9 mouse cellular contexts compared by ENCODE assay signal in genomic region chr19:24281288-24281980, GRCm38 (mm10). TPM values are rescaled to one million over a fixed set of nuclear protein-coding genes. Genes with fewer than 3 reads are reported as not detected.
A peak's percentile ranks its signal among the peaks of the same experiment; 100 is the strongest.
DNase-seq lines count a peak whose midpoint lies in the region; ATAC-seq and TF ChIP-seq lines count a peak whose summit lies in the region.
"Had no signal": no experiment of that assay in that cellular context is flagged by ENCODE, and none has a peak within 500 bp of the region (broad histone marks: within the 10 kb centered on the region; RNA-seq: fewer than 3 reads in every experiment).

No protein-coding gene starts in this region.

- WGBS in heart, embryonic 11.5 days (ENCODE audit: insufficient replicate concordance), result 59% methylated on average over 7 of the region's 7 CpGs
- 9% methylated on average over 7 of the region's 7 CpGs for WGBS in bone marrow, adult 2 months
- WGBS in hindbrain, embryonic 16.5 days, result 58% methylated on average over 7 of the region's 7 CpGs
- 68% methylated on average over 7 of the region's 7 CpGs for WGBS in midbrain, embryonic 11.5 days

- DNase-seq in heart, postnatal 4 days, result no peak
- DNase-seq in midbrain, embryonic 11.5 days (ENCODE audit: low spot score, missing footprints), result no peak
- no peak for DNase-seq in urinary bladder, postnatal 14 days (ENCODE audit: low spot score)
- DNase-seq in natural killer cell, adult 2 months (ENCODE audit: low spot score in 2 of 2), result no peak
- no peak for DNase-seq in cerebellum, postnatal 25 days
- DNase-seq: gastrocnemius, postnatal 10 days had no signal

- H3K9me3 ChIP-seq in heart, embryonic 11.5 days (replicated peaks; ENCODE audit: control insufficient read depth, low read length), result no peaks in the 10 kb centered on the region
- no peaks in the 10 kb centered on the region for H3K9me3 ChIP-seq in hindbrain, embryonic 16.5 days (ENCODE audit: control insufficient read depth, low read length)
- no peaks in the 10 kb centered on the region for H3K9me3 ChIP-seq in midbrain, embryonic 11.5 days (ENCODE audit: control insufficient read depth, low read length)

- no peak for TF ChIP-seq POLR2A in bone marrow, adult 2 months (IDR thresholded peaks at IDR 0.05; ENCODE audit: borderline replicate concordance, control insufficient read depth, low read depth, low read length)

- no peak for TF ChIP-seq CTCF in bone marrow, adult 2 months (IDR thresholded peaks at IDR 0.05; ENCODE audit: control insufficient read depth, insufficient read depth, low read length)

- peaks cover 9% of the 10 kb centered on the region for H3K4me1 ChIP-seq in heart, embryonic 11.5 days (ENCODE audit: control insufficient read depth, insufficient read depth, low read length)
- H3K4me1 ChIP-seq in bone marrow, adult 2 months (ENCODE audit: control insufficient read depth, insufficient read depth, low read length), result no peaks in the 10 kb centered on the region; the same call in 1 of the 2 replicates
- peaks cover 3% of the 10 kb centered on the region for H3K4me1 ChIP-seq in hindbrain, embryonic 16.5 days (ENCODE audit: control insufficient read depth, insufficient read depth, low read depth, low read length)
- H3K4me1 ChIP-seq in midbrain, embryonic 11.5 days (ENCODE audit: control insufficient read depth, insufficient read depth, low read length), result peaks cover 8% of the 10 kb centered on the region

- H3K27ac ChIP-seq in heart, embryonic 11.5 days (ENCODE audit: low read depth, low read length), result no peak overlapping the region
- no peak overlapping the region for H3K27ac ChIP-seq in bone marrow, adult 2 months (ENCODE audit: control insufficient read depth, insufficient read depth, low read depth, low read length, poor library complexity)
- no peak overlapping the region for H3K27ac ChIP-seq in hindbrain, embryonic 16.5 days (ENCODE audit: low read depth, low read length)
- H3K27ac ChIP-seq in midbrain, embryonic 11.5 days (ENCODE audit: low read depth, low read length), result no peak overlapping the region

- peak overlapping the region; percentile 90 for H3K4me2 ChIP-seq in heart, embryonic 11.5 days
- H3K4me2 ChIP-seq in hindbrain, embryonic 16.5 days (ENCODE audit: low read length), result peak overlapping the region; percentile 94
- peak overlapping the region; percentile 83; the same call in 1 of the 2 replicates for H3K4me2 ChIP-seq in midbrain, embryonic 11.5 days

- no peak overlapping the region for H3K9ac ChIP-seq in heart, embryonic 11.5 days (ENCODE audit: low read depth, low read length)
- H3K9ac ChIP-seq in hindbrain, embryonic 16.5 days (ENCODE audit: low read depth, low read length), result no peak overlapping the region
- no peak overlapping the region for H3K9ac ChIP-seq in midbrain, embryonic 11.5 days (ENCODE audit: low read length)

- H3K4me3 ChIP-seq in heart, embryonic 11.5 days (ENCODE audit: low read depth, low read length), result peak overlapping the region; percentile 68; the same call in 1 of the 2 replicates
- H3K4me3 ChIP-seq in bone marrow, adult 2 months (replicated peaks; ENCODE audit: control insufficient read depth, low read depth, low read length), result peak overlapping the region; percentile 40
- H3K4me3 ChIP-seq in hindbrain, embryonic 16.5 days (ENCODE audit: low read length), result peak overlapping the region; percentile 70
- no peak overlapping the region for H3K4me3 ChIP-seq in midbrain, embryonic 11.5 days (ENCODE audit: low read depth, low read length)

- 0 out of 2 replicates have a peak, but pooled peaks cover 2% of the 10 kb centered on the region for H3K36me3 ChIP-seq in heart, embryonic 11.5 days (ENCODE audit: control insufficient read depth, insufficient read depth, low read length)
- no peaks in the 10 kb centered on the region for H3K36me3 ChIP-seq in hindbrain, embryonic 16.5 days (ENCODE audit: control insufficient read depth, insufficient read depth, low read length)
- no peaks in the 10 kb centered on the region for H3K36me3 ChIP-seq in midbrain, embryonic 11.5 days (ENCODE audit: control insufficient read depth, insufficient read depth, low read length)

- no peak for ATAC-seq in heart, embryonic 11.5 days (replicated peaks; ENCODE audit: insufficient number of reproducible peaks, low FRiP score, low TSS enrichment)
- no peak for ATAC-seq in hindbrain, embryonic 16.5 days
- no peak for ATAC-seq in midbrain, embryonic 11.5 days (ENCODE audit: low FRiP score)

- no peaks in the 10 kb centered on the region for H3K27me3 ChIP-seq in heart, embryonic 11.5 days (ENCODE audit: control insufficient read depth, insufficient read depth, low read length)
- H3K27me3 ChIP-seq in hindbrain, embryonic 16.5 days (replicated peaks; ENCODE audit: control insufficient read depth, insufficient read depth, low read length), result no peaks in the 10 kb centered on the region
- H3K27me3 ChIP-seq in midbrain, embryonic 11.5 days (ENCODE audit: control insufficient read depth, insufficient read depth, low read length), result no peaks in the 10 kb centered on the region; the same call in 1 of the 2 replicates

RNA-seq across cellular contexts. Expression of gene Fxn, which starts 1.0 kb away (rescaled TPM):
- polyA plus RNA-seq in heart, embryonic 11.5 days (2014; fragmentation: Nextera tagmentation; extraction: Ambion mirVana), result 60.3 and 67.0 TPM in 2 replicates
- total RNA-seq in heart, postnatal 4 days (2021), result 10 to 100 TPM; 39.3 to 41.2 TPM
- polyA plus RNA-seq in bone marrow, adult 2 months (2011; ENCODE audit: insufficient read depth, insufficient read length, low replicate concordance, missing spikeins), result 23.4 and 30.3 TPM in 2 replicates
- 40.0 and 41.4 TPM in 2 replicates for polyA plus RNA-seq in hindbrain, embryonic 16.5 days (2015; fragmentation: Nextera tagmentation; extraction: Ambion mirVana)
- 46.8 and 47.6 TPM in 2 replicates for polyA plus RNA-seq in midbrain, embryonic 11.5 days (2014; fragmentation: Nextera tagmentation; extraction: Ambion mirVana)

RNA-seq across cellular contexts. Expression of gene Tjp2, which starts 56.6 kb away (rescaled TPM):
- 21.3 and 25.0 TPM in 2 replicates for polyA plus RNA-seq in heart, embryonic 11.5 days (2014; fragmentation: Nextera tagmentation; extraction: Ambion mirVana)
- 10 to 100 TPM; 36.9 to 37.7 TPM for total RNA-seq in heart, postnatal 4 days (2021)
- polyA plus RNA-seq in bone marrow, adult 2 months (2011; ENCODE audit: insufficient read depth, insufficient read length, low replicate concordance, missing spikeins), result 6.8 and 11.4 TPM in 2 replicates
- polyA plus RNA-seq in hindbrain, embryonic 16.5 days (2015; fragmentation: Nextera tagmentation; extraction: Ambion mirVana), result 10.1 and 12.6 TPM in 2 replicates
- polyA plus RNA-seq in midbrain, embryonic 11.5 days (2014; fragmentation: Nextera tagmentation; extraction: Ambion mirVana), result 22.3 and 23.0 TPM in 2 replicates
